Mouse (Mus musculus) heart, postnatal 0 days (tissue): Measurements from ENCODE around the gene Smpd3. TPM values are rescaled to one million over a fixed set of nuclear protein-coding genes. Genes with fewer than 3 reads are reported as not detected.

Source experiments
- ATAC-seq: fragments of 200-750 bp; cut with Nextera tagmentation; 2 replicates; pipeline ENCODE4 v1.8.0; 2017; ENCODE audit warnings: low read depth, moderate number of reproducible peaks, moderate library complexity; ENCODE audit not compliant: insufficient read depth
- DNase-seq: peaks from one replicate; pipeline ENCODE4 v3.0.0-alpha.2; 2016; ENCODE audit warnings: low spot score
- H3K27ac ChIP-seq: fragments of 300-500 bp; sonication (generic); 2 replicates; pipeline ENCODE4 v1.5.1; 2014; ENCODE audit warnings: low read depth, mild to moderate bottlenecking
- H3K27me3 ChIP-seq: fragments of 300-500 bp; sonication (generic); 2 replicates; pipeline ENCODE4 v1.6.1; 2014; ENCODE audit warnings: low read length, mixed read lengths; ENCODE audit not compliant: control insufficient read depth, insufficient read depth
- H3K36me3 ChIP-seq: fragments of 300-500 bp; sonication (generic); replicated peaks from 2 replicates; pipeline ENCODE4 v1.6.1; 2014; ENCODE audit warnings: low read length, mixed read lengths; ENCODE audit not compliant: control insufficient read depth, insufficient read depth
- H3K4me1 ChIP-seq: fragments of 300-500 bp; sonication (generic); 2 replicates; pipeline ENCODE4 v1.6.1; 2014; ENCODE audit warnings: antibody characterized with exemption; ENCODE audit not compliant: control insufficient read depth, insufficient read depth
- H3K4me2 ChIP-seq: fragments of 300-500 bp; sonication (generic); 2 replicates; pipeline ENCODE4 v1.6.1; 2014; ENCODE audit warnings: low read depth, mild to moderate bottlenecking, low read length, moderate library complexity
- H3K4me3 ChIP-seq: fragments of 300-500 bp; sonication (generic); 2 replicates; pipeline ENCODE4 v1.5.1; 2014; ENCODE audit warnings: low read depth, low read length
- H3K9ac ChIP-seq: fragments of 300-500 bp; sonication (generic); replicated peaks from 2 replicates; pipeline ENCODE4 v1.6.1; 2014; ENCODE audit warnings: low read depth, low read length, mixed read lengths
- H3K9me3 ChIP-seq: fragments of 300-500 bp; sonication (generic); replicated peaks from 2 replicates; pipeline ENCODE4 v1.6.1; 2016; ENCODE audit warnings: low read length; ENCODE audit not compliant: control insufficient read depth
- CTCF ChIP-seq: IDR thresholded peaks from 2 replicates; pipeline ENCODE4 v1.5.1; 2016; ENCODE audit warnings: antibody characterized with exemption, control low read depth, low read depth
- EP300 ChIP-seq: IDR thresholded peaks from 2 replicates; pipeline ENCODE4 v1.6.1; 2016; ENCODE audit warnings: antibody characterized with exemption, low read depth
- WGBS: fragments of 180-500 bp; shearing (Covaris S2); extraction: QIAGEN DNeasy Blood & Tissue Kit; methylation state at CpG from one replicate; pipeline ENCODE4 v1.1.7; 2014; 5-methylcytosine and 5-hydroxymethylcytosine counted together
- polyA plus RNA-seq: library from polyadenylated mRNA; unstranded; fragments of >200 nt; fragmentation: Nextera tagmentation; extraction: Ambion mirVana; gene quantifications from 2 replicates; pipeline ENCODE4 v1.2.1, GENCODE M21; 2015
- total RNA-seq: library from RNA; depleted of rRNA; stranded (reverse); fragments of >200 nt; gene quantifications from 2 replicates; pipeline ENCODE4 v1.2.3, GENCODE M21; 2014; ENCODE audit warnings: low replicate concordance

Gene Smpd3
- total and polyA plus RNA-seq, 2 experiments from 2014 or later, result 2.4 to 6.5 TPM

GRCm38 (mm10) chr8:106289464-106289863 is 48.3 kb downstream of the Smpd3 start:
- Histone ChIP-seq H3K9me3 (no peaks in the 10 kb centered on the region), H3K4me1 (no peaks in the 10 kb centered on the region), H3K4me2 (no peak overlapping the region), H3K36me3 (no peaks in the 10 kb centered on the region), H3K27me3 (no peaks in the 10 kb centered on the region), H3K9ac (no peak overlapping the region), H3K4me3 (no peak overlapping the region), H3K27ac (no peak overlapping the region)
- no peak for DNase-seq
- ATAC-seq, result no peak
- no peak for TF ChIP-seq EP300
- TF ChIP-seq CTCF, result no peak
- WGBS, result 57% methylated on average over 7 of the region's 7 CpGs

GRCm38 (mm10) chr8:106288732-106289131 is 49.1 kb downstream of the Smpd3 start:
- no peaks in the 10 kb centered on the region for H3K36me3 ChIP-seq
- H3K4me1 ChIP-seq, result no peaks in the 10 kb centered on the region
- no peaks in the 10 kb centered on the region for H3K9me3 ChIP-seq
- TF ChIP-seq CTCF, result no peak
- no peak for TF ChIP-seq EP300
- no peak for DNase-seq
- no peak for ATAC-seq
- H3K27me3 ChIP-seq, result no peaks in the 10 kb centered on the region
- no peak overlapping the region for H3K27ac ChIP-seq
- no peak overlapping the region for H3K9ac ChIP-seq
- no peak overlapping the region for H3K4me2 ChIP-seq
- no peak overlapping the region for H3K4me3 ChIP-seq
- 23% methylated on average over 3 of the region's 3 CpGs for WGBS

- ATAC-seq, result no peak
- Histone ChIP-seq H3K4me1 (no peaks in the 10 kb centered on the region), H3K9me3 (no peaks in the 10 kb centered on the region), H3K36me3 (no peaks in the 10 kb centered on the region), H3K27me3 (no peaks in the 10 kb centered on the region), H3K4me3 (no peak overlapping the region), H3K27ac (no peak overlapping the region), H3K9ac (no peak overlapping the region), H3K4me2 (no peak overlapping the region)
- 51% methylated on average over 2 of the region's 2 CpGs for WGBS
- no peak for TF ChIP-seq CTCF
- no peak for TF ChIP-seq EP300
- DNase-seq, result no peak
Measured at GRCm38 (mm10) chr8:106287445-106287844, 50.3 kb downstream of the Smpd3 start.

GRCm38 (mm10) chr8:106280844-106281243 is 56.9 kb downstream of the Smpd3 start:
- no peak for TF ChIP-seq CTCF
- no peak overlapping the region for H3K9ac ChIP-seq
- DNase-seq, result no peak
- no peaks in the 10 kb centered on the region for H3K27me3 ChIP-seq
- H3K4me3 ChIP-seq, result no peak overlapping the region
- no peaks in the 10 kb centered on the region for H3K9me3 ChIP-seq
- H3K36me3 ChIP-seq, result no peaks in the 10 kb centered on the region
- no peak overlapping the region for H3K4me2 ChIP-seq
- H3K4me1 ChIP-seq, result no peaks in the 10 kb centered on the region
- H3K27ac ChIP-seq, result no peak overlapping the region
- 53% methylated on average over 4 of the region's 4 CpGs for WGBS
- ATAC-seq, result no peak

GRCm38 (mm10) chr8:106280154-106280553 is 57.6 kb downstream of the Smpd3 start:
- no peaks in the 10 kb centered on the region for H3K9me3 ChIP-seq
- H3K4me3 ChIP-seq, result no peak overlapping the region
- ATAC-seq (no peak), DNase-seq (no peak)
- H3K4me1 ChIP-seq, result no peaks in the 10 kb centered on the region
- TF ChIP-seq CTCF (no peak), EP300 (no peak)
- H3K27me3 ChIP-seq, result no peaks in the 10 kb centered on the region
- no peak overlapping the region for H3K9ac ChIP-seq
- no peak overlapping the region for H3K27ac ChIP-seq
- H3K4me2 ChIP-seq, result no peak overlapping the region
- H3K36me3 ChIP-seq, result no peaks in the 10 kb centered on the region
- 29% methylated on average over 5 of the region's 5 CpGs for WGBS

- H3K27me3 ChIP-seq, result no peaks in the 10 kb centered on the region
- ATAC-seq (no peak), DNase-seq (no peak)
- no peak overlapping the region for H3K9ac ChIP-seq
- no peaks in the 10 kb centered on the region for H3K36me3 ChIP-seq
- WGBS, result 83% methylated on average over 11 of the region's 11 CpGs
- H3K4me3 ChIP-seq, result no peak overlapping the region
- no peaks in the 10 kb centered on the region for H3K9me3 ChIP-seq
- no peaks in the 10 kb centered on the region for H3K4me1 ChIP-seq
- no peak overlapping the region for H3K4me2 ChIP-seq
- no peak overlapping the region for H3K27ac ChIP-seq
- TF ChIP-seq CTCF (no peak), EP300 (no peak)
Measured at GRCm38 (mm10) chr8:106278367-106279042, 59.3 kb downstream of the Smpd3 start.
